Mouse (Mus musculus) left cerebral cortex, adult 18-20 months (tissue): ENCODE measurements around the gene Hmg20b. TPM values are rescaled to one million over a fixed set of nuclear protein-coding genes. Genes with fewer than 3 reads are reported as not detected.

Source experiments
- DNase-seq, 2 experiments: peaks; one replicate each; pipeline ENCODE4 v3.0.0; 2021 to 2022; ENCODE audit warnings: low spot score in 2 of 2, mixed read lengths in 1 of 2
- microRNA-seq, 2 experiments: library from miRNA; unstranded; fragments of <30 nt; microRNA quantifications; one replicate each; pipeline ENCODE4 v1.2.0; 2021
- total RNA-seq, 2 experiments: library from RNA; stranded (reverse); gene quantifications; 2 replicates each; pipeline ENCODE4 v1.2.3; 2021

The Hmg20b gene
- total RNA-seq, 2 experiments from 2014 or later = 28.9 to 30.5 TPM

GRCm38 (mm10) chr10:81306173-81306668 is 44.1 kb downstream of the Hmg20b start:
- DNase-seq = no peak

- DNase-seq = peak in 1 of 2 experiments; percentile 26
Observed at GRCm38 (mm10) chr10:81305663-81306062, 44.6 kb downstream of the Hmg20b start.

GRCm38 (mm10) chr10:81304597-81305238 is 45.6 kb downstream of the Hmg20b start:
- DNase-seq = peak in 1 of 2 experiments; percentile 55

- DNase-seq = no peak
Observed at GRCm38 (mm10) chr10:81303761-81304160, 46.5 kb downstream of the Hmg20b start.

GRCm38 (mm10) chr10:81303258-81303657 is 47.0 kb downstream of the Hmg20b start:
- DNase-seq = no peak

GRCm38 (mm10) chr10:81302781-81303218 is 47.5 kb downstream of the Hmg20b start:
- peak; percentile 76 to 87 for DNase-seq

GRCm38 (mm10) chr10:81302288-81302687 is 48.0 kb downstream of the Hmg20b start:
- no peak for DNase-seq

- no peak for DNase-seq
Observed at GRCm38 (mm10) chr10:81301321-81301720, 49.0 kb downstream of the Hmg20b start.

GRCm38 (mm10) chr10:81300352-81300907 is 49.9 kb downstream of the Hmg20b start:
- DNase-seq = no peak

GRCm38 (mm10) chr10:81299585-81300351 is 50.5 kb downstream of the Hmg20b start:
- no peak for DNase-seq

GRCm38 (mm10) chr10:81298369-81299100 is 51.7 kb downstream of the Hmg20b start:
- peak; percentile 75 to 82 for DNase-seq

GRCm38 (mm10) chr10:81297845-81298244 is 52.4 kb downstream of the Hmg20b start:
- no peak for DNase-seq

GRCm38 (mm10) chr10:81297246-81297645 is 53.0 kb downstream of the Hmg20b start:
- no peak for DNase-seq

Small RNA genes lying within 50 kb of the gene (microRNA-seq; reads per million reads assigned to microRNA genes)
- gene Mir6913 = 1.2 to 1.7 reads per million in 2 experiments

Other genes starting within 250 kb of the Hmg20b start
- gene Map2k2, start 244.6 kb downstream of the Hmg20b start, total RNA-seq = 100 to 1,000 TPM; 133 to 137 TPM
- 100 to 1,000 TPM; 135 to 137 TPM for gene Zbtb7a, start 215.3 kb downstream of the Hmg20b start, total RNA-seq
- gene Pias4, start 182.6 kb downstream of the Hmg20b start, total RNA-seq = 10 to 100 TPM; 27.8 to 28.8 TPM
- gene Eef2, start 173.8 kb downstream of the Hmg20b start, total RNA-seq = 100 to 1,000 TPM; 899 to 919 TPM
- 10 to 100 TPM; 77.4 to 80.3 TPM for gene Dapk3, start 167.5 kb downstream of the Hmg20b start, total RNA-seq
- gene 4930442H23Rik, start 166.6 kb downstream of the Hmg20b start, total RNA-seq = not detected
- gene Nmrk2, start 148.4 kb downstream of the Hmg20b start, total RNA-seq = not detected
- 100 to 1,000 TPM; 197 to 204 TPM for gene Atcay, start 119.6 kb downstream of the Hmg20b start, total RNA-seq
- gene Zfr2, start 117.3 kb downstream of the Hmg20b start, total RNA-seq = 10 to 100 TPM; 59.2 to 65.5 TPM
- 100 to 1,000 TPM; 187 to 195 TPM for gene Matk, start 97.5 kb downstream of the Hmg20b start, total RNA-seq
- gene Mrpl54, start 83.5 kb downstream of the Hmg20b start, total RNA-seq = 10 to 100 TPM; 38.8 to 43.5 TPM
- 10 to 100 TPM; 36.7 to 42.7 TPM for gene Apba3, start 83.5 kb downstream of the Hmg20b start, total RNA-seq
- gene Tjp3, start 58.9 kb downstream of the Hmg20b start, total RNA-seq = under 1 TPM; 0.16 to 0.23 TPM
- 100 to 1,000 TPM; 415 to 417 TPM for gene Pip5k1c, start 57.5 kb downstream of the Hmg20b start, total RNA-seq
- 10 to 100 TPM; 30.5 to 34.6 TPM for gene Cactin, start 29.4 kb downstream of the Hmg20b start, total RNA-seq
- gene Tbxa2r, start 21.7 kb downstream of the Hmg20b start, total RNA-seq = 1 to 10 TPM; 1.1 to 1.5 TPM
- gene Gipc3, start 7.2 kb downstream of the Hmg20b start, total RNA-seq = 1 to 10 TPM; 2.5 to 3.6 TPM
- gene Mfsd12, start 7.0 kb upstream of the Hmg20b start, total RNA-seq = 10 to 100 TPM; 38.1 to 42.0 TPM
- 1 to 10 TPM; 1.2 to 1.3 TPM for gene 4930404N11Rik, start 15.3 kb upstream of the Hmg20b start, total RNA-seq
- gene Fzr1, start 28.0 kb upstream of the Hmg20b start, total RNA-seq = 10 to 100 TPM; 71.1 to 72.1 TPM
- 10 to 100 TPM; 87.4 to 97.6 TPM for gene Dohh, start 33.9 kb upstream of the Hmg20b start, total RNA-seq
- gene Gm48551, start 34.0 kb upstream of the Hmg20b start, total RNA-seq = 1 to 10 TPM; 3.1 to 3.8 TPM
- gene Gm48552, start 38.5 kb upstream of the Hmg20b start, total RNA-seq = 1 to 10 TPM; 2.7 to 2.8 TPM
- gene Smim24, start 42.6 kb upstream of the Hmg20b start, total RNA-seq = 1 to 10 TPM; 1.1 to 1.2 TPM
- 10 to 100 TPM; 84.7 to 91.7 TPM for gene Nfic, start 105.2 kb upstream of the Hmg20b start, total RNA-seq
- gene Celf5, start 132.2 kb upstream of the Hmg20b start, total RNA-seq = 100 to 1,000 TPM; 242 to 259 TPM
- gene Ncln, start 145.9 kb upstream of the Hmg20b start, total RNA-seq = 10 to 100 TPM; 68.1 to 85.1 TPM
- under 1 TPM; 0.58 to 0.82 TPM for gene S1pr4, start 149.7 kb upstream of the Hmg20b start, total RNA-seq
- gene Gna15, start 173.7 kb upstream of the Hmg20b start, total RNA-seq = 1 to 10 TPM; 2.6 to 3.5 TPM
- gene Gna11, start 194.7 kb upstream of the Hmg20b start, total RNA-seq = 100 to 1,000 TPM; 105 to 114 TPM
- 100 to 1,000 TPM; 700 to 737 TPM for gene Aes, start 209.0 kb upstream of the Hmg20b start, total RNA-seq
- 10 to 100 TPM; 41.3 to 42.4 TPM for gene Tle2, start 224.1 kb upstream of the Hmg20b start, total RNA-seq